Mouse (Mus musculus) CH12.LX (cell line): Measurements from ENCODE around the gene Prkce. TPM values are rescaled to one million over a fixed set of nuclear protein-coding genes. Genes with fewer than 3 reads are reported as not detected.

Experiments
- DNase-seq: peaks from one replicate; pipeline ENCODE4 v3.0.0-alpha.2; 2013; ENCODE audit errors: extremely low read depth
- H3K27ac ChIP-seq: 2 replicates; pipeline ENCODE4 v1.5.1; 2012; ENCODE audit warnings: low read depth, mild to moderate bottlenecking, control low read depth, moderate library complexity; ENCODE audit not compliant: insufficient read depth
- H3K27me3 ChIP-seq: replicated peaks from 2 replicates; pipeline ENCODE3; 2012; ENCODE audit warnings: inconsistent platforms
- H3K36me3 ChIP-seq, 2 experiments: replicated peaks in 1 of 2; 2 replicates each; pipeline versions ENCODE3 to v1.6.1; 2012; ENCODE audit warnings: inconsistent platforms in 1 of 2, low read length in 1 of 2, mild to moderate bottlenecking in 1 of 2, mixed read lengths in 1 of 2, moderate library complexity in 1 of 2; ENCODE audit not compliant: control insufficient read depth in 1 of 2, insufficient read depth in 1 of 2
- H3K4me1 ChIP-seq, 2 experiments: 2 replicates each; pipeline ENCODE4 v1.6.1; 2012; ENCODE audit warnings: inconsistent platforms in 1 of 2, moderate library complexity in 1 of 2; ENCODE audit not compliant: insufficient read depth in 2 of 2, control insufficient read depth in 1 of 2
- H3K4me2 ChIP-seq: 2 replicates; pipeline ENCODE4 v1.6.1; 2012; ENCODE audit warnings: low read depth, mild to moderate bottlenecking, control low read depth; ENCODE audit not compliant: poor library complexity, insufficient read depth, severe bottlenecking
- H3K4me3 ChIP-seq, 3 experiments: fragments of 150-350 bp in 1 of 3; sonication (generic) in 1 of 3; replicated peaks in 1 of 3; 2 replicates each; pipeline versions ENCODE3 to v1.5.1; 2011 to 2012; ENCODE audit warnings: low read depth in 2 of 3, low read length in 2 of 3, mild to moderate bottlenecking in 2 of 3, moderate library complexity in 2 of 3, control low read depth in 1 of 3, improper control_type of control experiment in 1 of 3, inconsistent platforms in 1 of 3, mixed read lengths in 1 of 3; ENCODE audit not compliant: poor library complexity in 1 of 3
- H3K79me2 ChIP-seq: replicated peaks from 2 replicates; pipeline ENCODE4 v1.6.1; 2012; ENCODE audit warnings: mild to moderate bottlenecking, moderate library complexity; ENCODE audit not compliant: control insufficient read depth, poor library complexity, insufficient read depth, severe bottlenecking; ENCODE audit errors: extremely low read depth
- H3K9ac ChIP-seq: 2 replicates; pipeline ENCODE4 v1.6.1; 2012; ENCODE audit warnings: low read depth, mild to moderate bottlenecking, control low read depth, moderate library complexity; ENCODE audit not compliant: insufficient read depth
- H3K9me3 ChIP-seq: replicated peaks from 2 replicates; pipeline ENCODE3; 2012; ENCODE audit warnings: low read length, inconsistent platforms, mixed read lengths
- BHLHE40 ChIP-seq: IDR thresholded peaks from 2 replicates; pipeline ENCODE4 v1.6.1; 2011; ENCODE audit warnings: mild to moderate bottlenecking, low read depth, low read length, improper control_type of control experiment
- CTCF ChIP-seq, 2 experiments: IDR thresholded peaks in 1 of 2; conservative IDR thresholded peaks in 1 of 2; 2 replicates each; pipeline ENCODE4 v1.5.1; 2011 to 2012; ENCODE audit warnings: low read depth in 2 of 2, low read length in 2 of 2, improper control_type of control experiment in 1 of 2, inconsistent platforms in 1 of 2, mild to moderate bottlenecking in 1 of 2, moderate library complexity in 1 of 2
- E2F4 ChIP-seq: IDR thresholded peaks from 2 replicates; pipeline ENCODE4 v1.6.1; 2011; ENCODE audit warnings: low read depth, low read length, improper control_type of control experiment; ENCODE audit not compliant: insufficient replicate concordance
- EP300 ChIP-seq: IDR thresholded peaks from 2 replicates; pipeline ENCODE4 v1.6.1; 2011; ENCODE audit warnings: low read length, improper control_type of control experiment
- ETS1 ChIP-seq: conservative IDR thresholded peaks from 2 replicates; pipeline ENCODE4 v1.6.1; 2012; ENCODE audit warnings: low read depth, mild to moderate bottlenecking, inconsistent platforms, low read length, improper control_type of control experiment, moderate library complexity
- GABPA ChIP-seq: IDR thresholded peaks from 2 replicates; pipeline ENCODE4 v1.6.1; 2012; ENCODE audit warnings: low read depth, low read length, improper control_type of control experiment, inconsistent platforms; ENCODE audit not compliant: insufficient replicate concordance
- HCFC1 ChIP-seq: IDR thresholded peaks from 2 replicates; pipeline ENCODE4 v1.6.1; 2012; ENCODE audit warnings: low read depth, mild to moderate bottlenecking, inconsistent platforms, low read length, improper control_type of control experiment
- JUND ChIP-seq: conservative IDR thresholded peaks from 2 replicates; pipeline ENCODE4 v1.6.1; 2011; ENCODE audit warnings: low read depth, low read length, improper control_type of control experiment
- KAT2A ChIP-seq: IDR thresholded peaks from 2 replicates; pipeline ENCODE4 v1.6.1; 2012; ENCODE audit warnings: low read length, improper control_type of control experiment, inconsistent platforms; ENCODE audit not compliant: insufficient replicate concordance
- MAX ChIP-seq: IDR thresholded peaks from 2 replicates; pipeline ENCODE4 v1.6.1; 2011; ENCODE audit warnings: low read length, improper control_type of control experiment
- MAZ ChIP-seq: IDR thresholded peaks from 2 replicates; pipeline ENCODE4 v1.6.1; 2012; ENCODE audit warnings: low read depth, mild to moderate bottlenecking, inconsistent platforms, low read length, improper control_type of control experiment, moderate library complexity
- MEF2A ChIP-seq: IDR thresholded peaks from 2 replicates; pipeline ENCODE4 v1.6.1; 2014; ENCODE audit warnings: low read depth, mild to moderate bottlenecking, inconsistent platforms, low read length, improper control_type of control experiment, borderline replicate concordance
- MXI1 ChIP-seq: IDR thresholded peaks from 2 replicates; pipeline ENCODE4 v1.6.1; 2011; ENCODE audit warnings: mild to moderate bottlenecking, low read depth, low read length, improper control_type of control experiment
- NELFE ChIP-seq: IDR thresholded peaks from 2 replicates; pipeline ENCODE4 v1.6.1; 2011; ENCODE audit warnings: low read depth, low read length, improper control_type of control experiment
- POLR2A ChIP-seq: IDR thresholded peaks from 2 replicates; pipeline ENCODE4 v1.6.1; 2011; ENCODE audit warnings: low read depth, mild to moderate bottlenecking, improper control_type of control experiment, low read length
- RCOR1 ChIP-seq: conservative IDR thresholded peaks from 2 replicates; pipeline ENCODE4 v1.6.1; 2012; ENCODE audit warnings: low read depth, mild to moderate bottlenecking, inconsistent platforms, low read length, improper control_type of control experiment
- SIN3A ChIP-seq: IDR thresholded peaks from 2 replicates; pipeline ENCODE4 v1.6.1; 2012; ENCODE audit warnings: low read length, improper control_type of control experiment, inconsistent platforms
- TBP ChIP-seq: conservative IDR thresholded peaks from 2 replicates; pipeline ENCODE4 v1.6.1; 2011; ENCODE audit warnings: low read depth, low read length, improper control_type of control experiment
- TCF12 ChIP-seq: IDR thresholded peaks from 2 replicates; pipeline ENCODE4 v1.6.1; 2014; ENCODE audit warnings: low read depth, mild to moderate bottlenecking, inconsistent platforms, low read length, improper control_type of control experiment
- UBTF ChIP-seq: IDR thresholded peaks from 2 replicates; pipeline ENCODE4 v1.6.1; 2012; ENCODE audit warnings: low read depth, mild to moderate bottlenecking, inconsistent platforms, low read length, improper control_type of control experiment, moderate library complexity
- USF1 ChIP-seq: IDR thresholded peaks from 2 replicates; pipeline ENCODE4 v1.6.1; 2014; ENCODE audit warnings: low read depth, mild to moderate bottlenecking, inconsistent platforms, low read length, improper control_type of control experiment
- USF2 ChIP-seq: conservative IDR thresholded peaks from 2 replicates; pipeline ENCODE4 v1.6.1; 2011; ENCODE audit warnings: low read depth, low read length, improper control_type of control experiment
- ZC3H11A ChIP-seq: IDR thresholded peaks from 2 replicates; pipeline ENCODE4 v1.6.1; 2012; ENCODE audit warnings: low read depth, mild to moderate bottlenecking, inconsistent platforms, low read length, improper control_type of control experiment
- ZMIZ1 ChIP-seq: IDR thresholded peaks from 2 replicates; pipeline ENCODE4 v1.6.1; 2012; ENCODE audit warnings: low read depth, mild to moderate bottlenecking, inconsistent platforms, low read length, improper control_type of control experiment
- ZNF384 ChIP-seq: IDR thresholded peaks from 2 replicates; pipeline ENCODE4 v1.6.1; 2012; ENCODE audit warnings: low read depth, low read length, improper control_type of control experiment, inconsistent platforms
- dilution Hi-C: fragments of 300-500 bp; cut with MboI; formaldehyde crosslinking; loops from 2 replicates; pipeline ENCODE4 v1.14.3; 2020; ENCODE audit warnings: low sequenced_read_pairs; ENCODE audit not compliant: extremely low pct_unique_long_range_greater_than_20kb, extremely low pct_ligation_motif_present
- in situ Hi-C: fragments of 300-500 bp; cut with MboI; formaldehyde crosslinking; loops from 3 replicates; pipeline ENCODE4 v1.14.3; 2019; ENCODE audit warnings: low sequenced_read_pairs, low pct_ligation_motif_present, low pct_unique_long_range_greater_than_20kb, mixed read lengths
- polyA plus RNA-seq: library from polyadenylated mRNA; unstranded; fragments of >175 nt; gene quantifications from 2 replicates; pipeline ENCODE4 v1.2.1, GENCODE M21; 2012; ENCODE audit warnings: low read depth; ENCODE audit not compliant: insufficient read length
- total RNA-seq, 2 experiments: library from RNA; depleted of rRNA; stranded (reverse); fragments of 300-350 nt in 1 of 2; fragments of >200 nt in 1 of 2; gene quantifications; 2 replicates each; pipeline ENCODE4 v1.2.3; 2012 to 2014

The Prkce gene
- total and polyA plus RNA-seq, 3 experiments: 4.1 to 13.2 (median 11.4) TPM

DNA sequence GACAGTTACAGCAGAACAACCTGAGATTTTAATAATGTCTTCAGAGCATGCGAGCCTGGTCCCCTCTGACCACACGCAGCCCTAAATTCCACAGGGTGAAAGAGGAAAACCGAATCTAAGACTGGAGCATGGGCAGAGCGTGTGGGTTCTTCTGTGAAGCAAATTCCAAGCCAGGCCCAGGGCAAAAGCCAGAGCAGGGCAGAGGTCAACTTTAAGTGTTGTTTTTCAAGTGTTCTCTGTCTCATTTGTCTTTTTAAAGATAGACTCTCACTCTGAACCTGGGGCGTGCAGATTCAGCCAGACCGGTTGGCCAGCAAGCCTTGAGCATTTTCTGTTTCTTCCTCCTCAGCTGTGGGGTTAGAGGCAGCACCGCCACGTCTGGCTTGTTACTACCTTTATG, 27.3 kb downstream of the Prkce start:
- Histone ChIP-seq H3K9me3 (no peaks in the 10 kb centered on the region), H3K4me3 (no peak overlapping the region), H3K9ac (no peak overlapping the region), H3K4me1 (peaks cover 9 to 13% of the 10 kb centered on the region in 2 experiments; a peak in 3 of 4 replicates), H3K79me2 (peaks cover 25% of the 10 kb centered on the region)
- TF ChIP-seq MEF2A (no peak), ZMIZ1 (no peak), UBTF (no peak), ZNF384 (no peak), POLR2A (no peak), TCF12 (no peak), EP300 (no peak), GABPA (no peak), MXI1 (no peak), JUND (no peak), USF1 (no peak), CTCF (conservative IDR thresholded peaks at IDR 0.05 in 1 of 2, IDR thresholded peaks at IDR 0.05 in 1 of 2; ENCODE audit: low read depth in 2 of 2, low read length in 2 of 2) (no peak), NELFE (no peak), TBP (no peak), BHLHE40 (no peak)
- TF ChIP-seq, all 38 proteins: peak for 0
- DNase-seq: no peak
- Histone ChIP-seq H3K27me3 (no peaks in the 10 kb centered on the region), H3K4me2 (no peak overlapping the region), H3K36me3 (peaks cover 14 to 67% of the 10 kb centered on the region in 2 experiments), H3K27ac (no peak overlapping the region)
- in situ Hi-C loops: no loop called here
- dilution Hi-C loops: no loop called here

DNA sequence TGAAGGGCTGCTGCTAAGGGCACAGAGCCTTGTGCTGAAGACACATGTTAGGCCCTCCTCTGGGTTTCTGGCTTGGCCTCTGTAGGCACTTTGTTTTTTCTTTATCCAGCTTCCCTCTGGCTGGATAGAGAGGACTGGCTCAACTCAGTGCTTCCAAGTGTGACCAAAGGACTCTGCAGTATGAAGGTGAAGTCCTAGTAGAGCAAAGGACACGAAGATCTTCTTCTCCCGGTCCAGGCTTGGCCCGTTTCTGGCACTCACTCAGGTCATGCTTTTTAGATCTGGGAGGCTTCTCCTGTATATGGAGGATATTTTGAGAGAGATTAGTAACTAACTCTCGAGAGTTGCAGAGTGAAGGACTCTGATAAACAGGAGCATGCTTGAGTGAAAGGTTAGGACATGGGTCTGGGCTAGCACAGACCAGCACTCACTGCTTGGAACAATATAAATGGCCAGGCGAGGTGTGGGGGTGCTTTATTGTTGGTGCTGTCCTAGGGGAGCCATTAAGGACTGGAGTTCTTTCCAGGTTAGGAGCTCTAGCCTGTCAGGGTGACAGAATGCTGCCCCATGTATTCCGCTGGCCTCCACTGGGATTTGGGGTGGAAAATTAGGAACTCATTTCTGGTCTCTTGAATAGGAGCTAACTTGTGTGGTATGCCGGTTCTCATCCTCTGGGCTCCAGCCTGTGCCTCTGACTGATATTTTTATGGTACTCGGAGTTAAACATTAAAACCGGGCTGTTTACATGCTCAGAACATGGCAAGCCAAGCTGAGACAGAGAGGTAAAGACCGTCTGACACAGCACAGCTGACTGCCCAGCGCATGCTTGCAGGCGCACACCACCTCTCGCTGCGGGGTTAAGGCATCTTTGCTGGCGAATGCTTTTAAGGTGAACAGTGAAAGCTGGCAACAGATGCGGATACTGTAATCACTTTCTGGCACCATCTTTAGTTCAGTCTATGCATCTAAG, 31.2 kb downstream of the Prkce start:
- Histone ChIP-seq H3K79me2 (peaks cover 19% of the 10 kb centered on the region; the same call in 1 of the 2 replicates), H3K9me3 (no peaks in the 10 kb centered on the region), H3K36me3 (peaks cover 10 to 71% of the 10 kb centered on the region in 2 experiments), H3K4me3 (no peak overlapping the region), H3K27ac (no peak overlapping the region), H3K27me3 (no peaks in the 10 kb centered on the region), H3K9ac (no peak overlapping the region), H3K4me1 (peaks cover 9 to 11% of the 10 kb centered on the region in 2 experiments; a peak in 3 of 4 replicates), H3K4me2 (no peak overlapping the region)
- DNase-seq: no peak
- dilution Hi-C loops (no loop called here), in situ Hi-C loops (no loop called here)
- TF ChIP-seq MAZ (no peak), HCFC1 (no peak), ZC3H11A (no peak), ETS1 (no peak), KAT2A (no peak), MAX (no peak), MEF2A (no peak), GABPA (no peak), TCF12 (no peak), SIN3A (no peak), E2F4 (no peak), USF2 (no peak), ZNF384 (no peak), RCOR1 (no peak)
